Mouse (Mus musculus): ENCODE data around the gene Mecom.

DNA sequence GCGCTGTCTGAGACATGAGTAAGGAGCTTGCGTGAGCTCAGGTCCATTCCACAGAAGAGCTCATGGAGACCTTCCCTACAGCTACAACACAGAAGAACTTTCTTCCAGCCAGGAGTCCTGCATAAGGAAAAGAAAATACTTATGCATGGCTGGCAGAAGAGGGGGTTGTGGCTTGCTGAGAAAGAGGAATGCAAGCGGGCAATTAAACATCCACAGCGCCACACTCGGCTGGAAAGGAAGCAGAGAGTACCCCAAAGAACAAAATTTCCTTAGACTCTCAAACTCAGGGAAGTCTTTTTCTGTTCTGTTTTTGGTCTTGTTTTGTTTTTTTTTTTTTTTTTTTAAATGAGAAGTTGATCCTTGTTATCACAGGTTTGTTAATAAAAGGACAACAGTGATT lies 300.6 kb downstream of the Mecom start:
- no peak for TF ChIP-seq CTCF (conservative IDR thresholded peaks at IDR 0.05; ENCODE audit: low read length)
- no peak for TF ChIP-seq POU5F1 (IDR thresholded peaks at IDR 0.05; ENCODE audit: borderline replicate concordance, low read length)

Measured in E14TG2a.4 (cell line).